Mouse (Mus musculus) stomach, postnatal 0 days (tissue): ENCODE measurements around the gene Lin7b.

Experiments
- CTCF ChIP-seq: IDR thresholded peaks from 2 replicates; pipeline ENCODE4 v1.5.1; 2016; ENCODE audit warnings: antibody characterized with exemption, low read depth, mild to moderate bottlenecking, moderate library complexity
- EP300 ChIP-seq: optimal IDR thresholded peaks from 2 replicates; pipeline ENCODE3; 2016; ENCODE audit warnings: antibody characterized with exemption

DNA sequence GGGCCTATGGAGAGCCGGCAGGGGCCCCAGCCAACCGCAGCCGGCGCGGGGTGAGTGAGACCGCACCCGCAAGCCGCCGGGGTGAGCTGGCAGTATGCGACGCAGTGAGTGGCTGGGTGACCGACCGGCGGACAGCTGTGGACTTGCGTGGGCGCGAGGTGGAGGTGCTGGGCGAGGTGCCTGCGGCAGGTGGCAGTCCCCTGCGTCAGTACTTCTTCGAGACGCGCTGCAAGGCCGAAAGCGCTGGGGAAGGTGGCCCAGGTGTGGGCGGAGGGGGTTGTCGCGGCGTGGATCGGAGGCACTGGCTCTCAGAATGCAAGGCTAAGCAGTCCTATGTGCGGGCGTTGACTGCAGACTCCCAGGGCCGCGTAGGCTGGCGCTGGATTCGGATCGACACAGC is 45.3 kb upstream of the Lin7b start:
- TF ChIP-seq CTCF, result no peak
- no peak for TF ChIP-seq EP300
